Mouse (Mus musculus): ENCODE results near the gene Agxt. TPM values are rescaled to one million over a fixed set of nuclear protein-coding genes. Genes with fewer than 3 reads are reported as not detected.

The Agxt gene
- polyA plus RNA-seq (2012; rRNA removed) = not detected in 2 replicates
- not detected in 2 replicates for polyA plus RNA-seq (2014; fragmentation: Nextera tagmentation; extraction: Ambion mirVana)

GRCm38 (mm10) chr1:93135036-93135526 is at the start of gene Agxt:
Agxt (plus strand) TSS chr1:93135240.
- H3K9me3 ChIP-seq (ENCODE audit: control insufficient read depth, low read length) = no peaks in the 10 kb centered on the region
- DNase-seq (ENCODE audit: low spot score) (no peak), ATAC-seq (ENCODE audit: low FRiP score, low read depth) (no peak)
- no peak within 1 kb of the TSS for H3K4me2 ChIP-seq (replicated peaks; ENCODE audit: low read depth, low read length, severe bottlenecking)
- H3K4me3 ChIP-seq (replicated peaks; ENCODE audit: low read length) = no peak within 1 kb of the TSS
- TF ChIP-seq POLR2A (IDR thresholded peaks at IDR 0.05; ENCODE audit: borderline replicate concordance, extremely low read depth, insufficient read depth, insufficient read length) = no peak
- no peaks in the 10 kb centered on the region for H3K36me3 ChIP-seq (ENCODE audit: control insufficient read depth, insufficient read depth, low read length)
- no peak within 1 kb of the TSS for H3K27ac ChIP-seq (replicated peaks; ENCODE audit: low read depth, low read length)
- H3K9ac ChIP-seq (ENCODE audit: low read depth, low read length, severe bottlenecking) = no peak within 1 kb of the TSS
- H3K4me1 ChIP-seq (ENCODE audit: control insufficient read depth, insufficient read depth, low read length) = no peaks in the 10 kb centered on the region
- no peaks in the 10 kb centered on the region for H3K27me3 ChIP-seq (ENCODE audit: control insufficient read depth, insufficient read depth, low read length)
- 84% methylated on average over 12 of the region's 12 CpGs for whole genome bisulfite sequencing

- Histone ChIP-seq H3K4me3 (replicated peaks; ENCODE audit: low read length) (no peak overlapping the region), H3K27me3 (ENCODE audit: control insufficient read depth, insufficient read depth, low read length) (no peaks in the 10 kb centered on the region), H3K9ac (ENCODE audit: low read depth, low read length, severe bottlenecking) (no peak overlapping the region), H3K36me3 (ENCODE audit: control insufficient read depth, insufficient read depth, low read length) (no peaks in the 10 kb centered on the region), H3K27ac (replicated peaks; ENCODE audit: low read depth, low read length) (no peak overlapping the region), H3K9me3 (ENCODE audit: control insufficient read depth, low read length) (no peaks in the 10 kb centered on the region), H3K4me2 (replicated peaks; ENCODE audit: low read depth, low read length, severe bottlenecking) (no peak overlapping the region), H3K4me1 (ENCODE audit: control insufficient read depth, insufficient read depth, low read length) (no peaks in the 10 kb centered on the region)
- no peak for DNase-seq (ENCODE audit: low spot score)
- no peak for ATAC-seq (ENCODE audit: low FRiP score, low read depth)
- WGBS = 80% methylated on average over 3 of the region's 3 CpGs
- no peak for TF ChIP-seq POLR2A (IDR thresholded peaks at IDR 0.05; ENCODE audit: borderline replicate concordance, extremely low read depth, insufficient read depth, insufficient read length)
These were observed 42.5 kb upstream of the Agxt start for GRCm38 (mm10) chr1:93092582-93092981.

- no peak overlapping the region for H3K27ac ChIP-seq (replicated peaks; ENCODE audit: low read depth, low read length)
- H3K9ac ChIP-seq (ENCODE audit: low read depth, low read length, severe bottlenecking) = no peak overlapping the region
- no peak overlapping the region for H3K4me3 ChIP-seq (replicated peaks; ENCODE audit: low read length)
- ATAC-seq (ENCODE audit: low FRiP score, low read depth) (no peak), DNase-seq (ENCODE audit: low spot score) (no peak)
- H3K27me3 ChIP-seq (ENCODE audit: control insufficient read depth, insufficient read depth, low read length) = peaks cover 38% of the 10 kb centered on the region
- H3K9me3 ChIP-seq (ENCODE audit: control insufficient read depth, low read length) = no peaks in the 10 kb centered on the region
- H3K4me1 ChIP-seq (ENCODE audit: control insufficient read depth, insufficient read depth, low read length) = no peaks in the 10 kb centered on the region
- 85% methylated on average over 5 of the region's 5 CpGs for WGBS
- no peak for TF ChIP-seq POLR2A (IDR thresholded peaks at IDR 0.05; ENCODE audit: borderline replicate concordance, extremely low read depth, insufficient read depth, insufficient read length)
- no peaks in the 10 kb centered on the region for H3K36me3 ChIP-seq (ENCODE audit: control insufficient read depth, insufficient read depth, low read length)
- H3K4me2 ChIP-seq (replicated peaks; ENCODE audit: low read depth, low read length, severe bottlenecking) = no peak overlapping the region
These were observed 36.1 kb upstream of the Agxt start for GRCm38 (mm10) chr1:93098956-93099355.

GRCm38 (mm10) chr1:93100243-93100575 is 34.8 kb upstream of the Agxt start:
- ATAC-seq (ENCODE audit: low FRiP score, low read depth) = no peak
- Histone ChIP-seq H3K4me3 (replicated peaks; ENCODE audit: low read length) (peak overlapping the region; percentile 54), H3K36me3 (ENCODE audit: control insufficient read depth, insufficient read depth, low read length) (no peaks in the 10 kb centered on the region), H3K27ac (replicated peaks; ENCODE audit: low read depth, low read length) (no peak overlapping the region), H3K4me1 (ENCODE audit: control insufficient read depth, insufficient read depth, low read length) (no peaks in the 10 kb centered on the region), H3K9ac (ENCODE audit: low read depth, low read length, severe bottlenecking) (peak overlapping the region; percentile 52), H3K4me2 (replicated peaks; ENCODE audit: low read depth, low read length, severe bottlenecking) (peak overlapping the region; percentile 99), H3K27me3 (ENCODE audit: control insufficient read depth, insufficient read depth, low read length) (peaks cover 38% of the 10 kb centered on the region), H3K9me3 (ENCODE audit: control insufficient read depth, low read length) (no peaks in the 10 kb centered on the region)
- no peak for TF ChIP-seq POLR2A (IDR thresholded peaks at IDR 0.05; ENCODE audit: borderline replicate concordance, extremely low read depth, insufficient read depth, insufficient read length)
- WGBS = 4% methylated on average over 18 of the region's 18 CpGs
- DNase-seq (ENCODE audit: low spot score) = no peak

GRCm38 (mm10) chr1:93100576-93101491 is 34.2 kb upstream of the Agxt start:
- TF ChIP-seq POLR2A (IDR thresholded peaks at IDR 0.05; ENCODE audit: borderline replicate concordance, extremely low read depth, insufficient read depth, insufficient read length) = no peak
- peaks cover 38% of the 10 kb centered on the region for H3K27me3 ChIP-seq (ENCODE audit: control insufficient read depth, insufficient read depth, low read length)

More at GRCm38 (mm10) chr1:93100576-93101491, 34.2 kb upstream of the Agxt start:
- H3K4me2 ChIP-seq (replicated peaks; ENCODE audit: low read depth, low read length, severe bottlenecking) = peak overlapping the region; percentile 99
- no peaks in the 10 kb centered on the region for H3K9me3 ChIP-seq (ENCODE audit: control insufficient read depth, low read length)
- H3K36me3 ChIP-seq (ENCODE audit: control insufficient read depth, insufficient read depth, low read length) = no peaks in the 10 kb centered on the region
- no peaks in the 10 kb centered on the region for H3K4me1 ChIP-seq (ENCODE audit: control insufficient read depth, insufficient read depth, low read length)
- WGBS = under 1% methylated on average over 44 of the region's 49 CpGs
- no peak overlapping the region for H3K27ac ChIP-seq (replicated peaks; ENCODE audit: low read depth, low read length)
- peak; percentile 53 for ATAC-seq (ENCODE audit: low FRiP score, low read depth)
- peak overlapping the region; percentile 52 for H3K9ac ChIP-seq (ENCODE audit: low read depth, low read length, severe bottlenecking)
- peak overlapping the region; percentile 54 for H3K4me3 ChIP-seq (replicated peaks; ENCODE audit: low read length)
- DNase-seq (ENCODE audit: low spot score) = no peak

All from limb, embryonic 14.5 days (tissue).